Mouse (Mus musculus) embryonic facial prominence, embryonic 10.5 days (tissue): ENCODE results near the gene Smg9. TPM values are rescaled to one million over a fixed set of nuclear protein-coding genes. Genes with fewer than 3 reads are reported as not detected.

Experiments
- DNase-seq: peaks from one replicate; pipeline ENCODE4 v3.0.0-alpha.2; 2017; ENCODE audit warnings: low spot score
- H3K27ac ChIP-seq: fragments of 300-500 bp; sonication (generic); replicated peaks from 2 replicates; pipeline ENCODE4 v1.5.1; 2016; ENCODE audit warnings: mild to moderate bottlenecking
- H3K27me3 ChIP-seq: fragments of 300-500 bp; sonication (generic); replicated peaks from 2 replicates; pipeline ENCODE4 v1.6.1; 2016; ENCODE audit warnings: low read depth, mild to moderate bottlenecking; ENCODE audit not compliant: poor library complexity, severe bottlenecking
- H3K36me3 ChIP-seq: fragments of 300-500 bp; sonication (generic); replicated peaks from 2 replicates; pipeline ENCODE4 v1.6.1; 2016; ENCODE audit warnings: mild to moderate bottlenecking, moderate library complexity
- H3K4me1 ChIP-seq: fragments of 300-500 bp; sonication (generic); 2 replicates; pipeline ENCODE4 v1.6.1; 2016
- H3K4me3 ChIP-seq: fragments of 300-500 bp; sonication (generic); 2 replicates; pipeline ENCODE4 v1.5.1; 2016; ENCODE audit warnings: mild to moderate bottlenecking, moderate library complexity
- H3K9me3 ChIP-seq: fragments of 300-500 bp; sonication (generic); 2 replicates; pipeline ENCODE4 v1.6.1; 2016; ENCODE audit warnings: mild to moderate bottlenecking
- WGBS: fragments of 180-500 bp; shearing (Covaris S2); methylation state at CpG from one replicate; pipeline ENCODE4 v1.1.7; 2016; 5-methylcytosine and 5-hydroxymethylcytosine counted together
- polyA plus RNA-seq: library from polyadenylated mRNA; unstranded; fragments of >200 nt; fragmentation: Nextera tagmentation; extraction: Ambion mirVana; gene quantifications from 2 replicates; pipeline ENCODE4 v1.2.1, GENCODE M21; 2016

Smg9 gene
- polyA plus RNA-seq, result 25.8 and 26.3 TPM in 2 replicates

DNA sequence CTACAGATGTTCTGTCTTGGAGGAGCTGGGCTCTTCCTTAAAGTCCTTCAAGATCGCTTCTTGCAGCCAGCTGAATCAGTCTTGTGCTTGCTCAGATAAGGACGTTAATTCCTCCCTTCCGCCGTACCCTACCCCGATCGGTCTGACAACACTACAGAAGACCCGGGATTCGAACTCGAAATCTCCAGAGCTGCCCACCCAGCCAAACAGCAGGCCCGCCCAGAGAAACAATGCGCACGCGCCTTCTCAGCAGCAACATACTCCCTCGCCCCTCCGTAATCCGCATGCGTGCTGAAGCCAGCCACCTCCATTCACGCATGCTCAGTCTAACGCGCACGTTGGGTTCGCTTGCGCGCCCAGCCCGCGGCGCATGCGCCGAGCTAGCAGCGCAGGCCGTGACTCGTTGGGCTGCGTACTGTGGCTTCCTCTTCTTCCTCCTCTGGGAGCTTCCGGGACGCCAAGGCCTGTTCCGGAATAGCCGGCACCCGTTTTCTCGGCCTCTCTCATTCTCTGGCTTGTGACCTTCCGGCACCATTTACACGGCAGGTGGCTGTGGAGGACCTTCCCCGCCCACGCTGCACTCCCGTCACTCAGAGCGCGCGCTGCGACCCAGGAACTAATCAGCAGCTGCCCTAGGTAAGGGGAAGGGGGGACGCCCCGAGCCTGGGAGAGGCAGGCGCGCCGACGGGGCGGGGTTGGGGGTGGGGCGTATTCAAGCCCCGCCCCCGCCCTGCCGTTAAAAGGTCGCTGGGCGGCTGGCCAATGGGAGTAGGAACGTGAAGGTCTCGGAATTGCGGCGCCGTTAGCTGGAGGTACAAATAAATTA, at the start of gene Smg9:
Smg9 (plus strand) TSS at position 364 of the 826 bp plus-strand sequence.
- Histone ChIP-seq H3K4me3 (peak within 1 kb of the TSS; percentile 73), H3K27ac (peak within 1 kb of the TSS; percentile 96), H3K4me1 (peaks cover 8% of the 10 kb centered on the region), H3K36me3 (peaks cover 35% of the 10 kb centered on the region), H3K27me3 (no peaks in the 10 kb centered on the region), H3K9me3 (peaks cover 10% of the 10 kb centered on the region; the same call in 1 of the 2 replicates)
- 2% methylated on average over 66 of the region's 66 CpGs for WGBS
- DNase-seq, result peak; percentile 98

DNA sequence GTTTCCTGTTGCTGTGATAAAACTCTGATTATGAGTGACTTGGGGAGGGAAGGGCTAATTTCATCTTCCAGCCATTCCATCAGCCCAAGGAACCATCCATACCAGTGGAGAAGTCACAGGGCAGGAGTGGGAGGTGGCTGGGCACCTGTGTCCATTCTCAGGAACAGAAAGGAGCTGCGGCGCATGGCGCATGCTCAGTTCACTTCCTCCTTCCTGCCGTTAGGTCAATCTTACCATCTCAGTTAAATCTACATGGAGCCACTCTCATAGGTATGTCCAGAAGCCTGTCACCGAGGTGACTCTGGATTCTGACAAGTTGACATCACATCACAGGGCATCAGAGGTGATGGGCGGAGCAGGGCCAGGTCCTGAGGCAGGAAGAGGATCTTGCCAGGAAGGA, 43.8 kb upstream of the Smg9 start:
- no peaks in the 10 kb centered on the region for H3K36me3 ChIP-seq
- H3K27ac ChIP-seq, result no peak overlapping the region
- 83% methylated on average over 6 of the region's 6 CpGs for WGBS
- peaks cover 10% of the 10 kb centered on the region; the same call in 1 of the 2 replicates for H3K9me3 ChIP-seq
- DNase-seq, result no peak
- H3K27me3 ChIP-seq, result 0 out of 2 replicates have a peak, but pooled peaks cover 7% of the 10 kb centered on the region
- H3K4me1 ChIP-seq, result no peaks in the 10 kb centered on the region
- no peak overlapping the region for H3K4me3 ChIP-seq

DNA sequence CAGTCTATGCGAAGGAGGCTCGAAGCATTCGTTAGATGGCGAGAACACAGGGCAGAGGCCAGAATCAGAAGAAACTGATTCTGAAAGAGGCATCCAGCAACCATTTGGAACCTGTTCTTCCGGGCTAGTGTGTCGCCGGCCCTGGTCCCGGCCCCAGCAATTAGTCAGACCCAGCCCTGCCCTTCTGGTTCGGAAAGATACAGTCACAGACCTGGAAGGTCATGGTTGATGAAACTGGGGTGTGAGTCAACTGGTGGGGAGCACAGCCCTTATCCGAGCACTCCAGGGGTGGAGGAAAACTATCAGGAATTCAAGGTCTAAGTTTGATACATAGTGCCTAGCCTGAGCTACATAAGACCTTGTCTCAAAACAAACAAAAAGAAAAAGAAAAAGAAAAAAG, 43.3 kb upstream of the Smg9 start:
- H3K4me1 ChIP-seq, result no peaks in the 10 kb centered on the region
- H3K27ac ChIP-seq, result no peak overlapping the region
- no peaks in the 10 kb centered on the region for H3K36me3 ChIP-seq
- DNase-seq, result no peak
- 82% methylated on average over 10 of the region's 10 CpGs for WGBS
- 0 out of 2 replicates have a peak, but pooled peaks cover 7% of the 10 kb centered on the region for H3K27me3 ChIP-seq
- H3K4me3 ChIP-seq, result no peak overlapping the region
- H3K9me3 ChIP-seq, result peaks cover 11% of the 10 kb centered on the region; the same call in 1 of the 2 replicates

DNA sequence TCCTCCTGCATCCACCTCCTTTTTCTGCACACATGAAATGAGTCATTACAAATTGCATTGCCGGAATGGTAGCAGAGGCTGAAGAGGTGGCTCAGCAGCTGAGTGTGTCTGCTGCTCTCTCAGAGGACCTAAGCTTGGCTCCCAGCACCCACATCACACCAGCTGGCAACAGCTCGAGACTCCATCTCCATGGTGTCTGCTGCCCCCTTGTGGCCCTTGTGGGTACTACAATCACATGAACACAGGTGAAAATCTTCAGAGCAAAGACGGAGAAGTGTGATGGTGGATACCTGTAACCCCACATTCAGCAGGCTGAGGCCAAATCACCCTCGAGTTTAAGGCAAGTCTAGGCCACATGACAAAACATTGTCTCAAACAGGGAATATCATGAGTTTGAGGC, 41.5 kb upstream of the Smg9 start:
- H3K36me3 ChIP-seq, result no peaks in the 10 kb centered on the region
- H3K4me1 ChIP-seq, result no peaks in the 10 kb centered on the region
- DNase-seq, result no peak
- H3K9me3 ChIP-seq, result peaks cover 12% of the 10 kb centered on the region; the same call in 1 of the 2 replicates
- WGBS, result 53% methylated on average over 4 of the region's 4 CpGs
- H3K27me3 ChIP-seq, result 0 out of 2 replicates have a peak, but pooled peaks cover under 1% of the 10 kb centered on the region
- H3K4me3 ChIP-seq, result no peak overlapping the region
- H3K27ac ChIP-seq, result no peak overlapping the region

DNA sequence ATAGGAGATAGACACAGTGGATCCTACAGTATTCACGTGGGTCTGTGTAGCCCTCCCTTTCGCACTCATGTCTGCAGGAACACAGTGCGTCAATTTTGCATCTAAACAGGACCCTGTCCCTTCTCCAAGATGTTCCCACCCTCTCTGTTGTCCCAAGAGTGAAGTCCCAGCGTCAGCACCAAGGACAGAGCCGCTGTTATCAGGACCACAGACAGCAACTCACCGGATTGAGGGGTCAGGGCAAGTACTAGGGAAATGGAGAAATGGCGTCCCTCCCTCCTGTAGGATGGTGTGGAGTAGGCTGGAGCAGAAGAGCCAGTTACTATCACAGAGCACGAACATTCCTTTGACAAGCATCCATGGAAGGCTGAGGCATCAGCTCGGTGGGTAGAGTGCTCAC, 40.1 kb upstream of the Smg9 start:
- no peak overlapping the region for H3K4me3 ChIP-seq
- no peak overlapping the region for H3K27ac ChIP-seq
- WGBS, result 29% methylated on average over 9 of the region's 9 CpGs
- H3K27me3 ChIP-seq, result no peaks in the 10 kb centered on the region
- DNase-seq, result peak; percentile 72
- H3K4me1 ChIP-seq, result no peaks in the 10 kb centered on the region
- H3K9me3 ChIP-seq, result peaks cover 12% of the 10 kb centered on the region; the same call in 1 of the 2 replicates
- H3K36me3 ChIP-seq, result no peaks in the 10 kb centered on the region

DNA sequence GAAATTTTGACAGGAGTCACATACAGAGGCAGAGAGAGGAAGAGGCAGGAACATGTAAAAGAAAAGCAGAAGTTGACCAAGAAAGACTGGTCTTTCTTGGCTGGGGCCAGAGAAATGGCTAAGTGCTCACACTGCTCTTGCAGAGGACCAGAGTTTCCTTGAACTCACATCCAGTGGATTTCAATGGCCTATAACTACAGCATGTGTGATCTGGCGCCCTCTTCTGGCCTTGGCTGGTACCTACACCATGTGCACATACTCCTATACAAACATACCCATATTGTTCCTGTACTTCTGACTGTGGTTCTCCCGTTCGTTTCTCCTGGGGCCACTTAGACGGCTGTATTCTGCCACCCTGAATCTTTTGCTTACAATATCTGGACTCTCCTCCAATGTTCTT, 38.4 kb upstream of the Smg9 start:
- Histone ChIP-seq H3K27ac (no peak overlapping the region), H3K36me3 (no peaks in the 10 kb centered on the region), H3K9me3 (peaks cover 12% of the 10 kb centered on the region; the same call in 1 of the 2 replicates), H3K27me3 (no peaks in the 10 kb centered on the region), H3K4me3 (no peak overlapping the region), H3K4me1 (no peaks in the 10 kb centered on the region)
- DNase-seq, result no peak
- WGBS, result 67% methylated on average over 4 of the region's 4 CpGs

DNA sequence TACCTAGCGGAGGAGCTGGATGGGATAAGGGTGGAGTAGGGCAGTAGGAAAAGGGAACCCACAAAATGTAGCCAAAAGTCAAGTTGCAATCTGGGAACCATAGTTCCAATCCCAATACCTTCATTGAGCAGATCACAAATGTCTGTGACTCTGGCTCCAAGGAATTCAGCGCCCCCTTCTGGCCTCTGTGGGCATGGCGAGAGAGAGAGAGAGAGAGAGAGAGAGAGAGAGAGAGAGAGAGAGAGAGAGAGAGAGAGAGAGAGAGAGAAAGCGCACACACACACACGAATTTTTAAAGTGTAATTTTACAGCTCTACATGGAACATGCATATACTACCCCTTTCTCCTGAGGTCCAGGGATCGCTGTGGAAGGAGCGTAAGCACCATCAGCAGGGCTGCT, 36.2 kb upstream of the Smg9 start:
- DNase-seq, result peak; percentile 53
- Histone ChIP-seq H3K27ac (no peak overlapping the region), H3K27me3 (no peaks in the 10 kb centered on the region), H3K4me1 (no peaks in the 10 kb centered on the region), H3K4me3 (no peak overlapping the region), H3K36me3 (no peaks in the 10 kb centered on the region), H3K9me3 (peaks cover 3% of the 10 kb centered on the region; the same call in 1 of the 2 replicates)
- 25% methylated on average over 7 of the region's 7 CpGs for whole genome bisulfite sequencing

DNA sequence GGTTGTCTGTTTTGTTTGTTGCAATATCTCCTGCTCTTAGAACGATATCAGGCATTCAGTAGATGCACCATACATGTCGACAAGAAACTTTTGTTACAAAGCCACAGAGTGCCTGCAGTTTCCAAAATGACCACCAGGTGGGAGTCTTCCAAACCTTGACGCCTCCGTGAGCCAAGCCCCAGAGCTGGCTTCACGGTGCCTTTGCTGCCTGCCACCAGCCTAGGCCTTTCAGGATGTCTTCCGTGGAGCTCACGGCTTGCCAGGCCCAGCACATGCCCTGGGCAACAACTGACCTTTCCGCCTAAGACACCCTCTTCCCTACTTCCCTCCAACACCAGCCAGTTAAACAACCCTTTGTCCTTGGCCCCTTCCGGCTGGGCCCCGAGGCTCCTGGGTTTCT, 34.6 kb upstream of the Smg9 start:
- Histone ChIP-seq H3K27me3 (no peaks in the 10 kb centered on the region), H3K27ac (peak overlapping the region; percentile 44; the same call in 1 of the 2 replicates), H3K4me3 (no peak overlapping the region), H3K4me1 (no peaks in the 10 kb centered on the region), H3K36me3 (no peaks in the 10 kb centered on the region), H3K9me3 (peaks cover 3% of the 10 kb centered on the region; the same call in 1 of the 2 replicates)
- 21% methylated on average over 10 of the region's 10 CpGs for WGBS
- DNase-seq, result peak; percentile 83

DNA sequence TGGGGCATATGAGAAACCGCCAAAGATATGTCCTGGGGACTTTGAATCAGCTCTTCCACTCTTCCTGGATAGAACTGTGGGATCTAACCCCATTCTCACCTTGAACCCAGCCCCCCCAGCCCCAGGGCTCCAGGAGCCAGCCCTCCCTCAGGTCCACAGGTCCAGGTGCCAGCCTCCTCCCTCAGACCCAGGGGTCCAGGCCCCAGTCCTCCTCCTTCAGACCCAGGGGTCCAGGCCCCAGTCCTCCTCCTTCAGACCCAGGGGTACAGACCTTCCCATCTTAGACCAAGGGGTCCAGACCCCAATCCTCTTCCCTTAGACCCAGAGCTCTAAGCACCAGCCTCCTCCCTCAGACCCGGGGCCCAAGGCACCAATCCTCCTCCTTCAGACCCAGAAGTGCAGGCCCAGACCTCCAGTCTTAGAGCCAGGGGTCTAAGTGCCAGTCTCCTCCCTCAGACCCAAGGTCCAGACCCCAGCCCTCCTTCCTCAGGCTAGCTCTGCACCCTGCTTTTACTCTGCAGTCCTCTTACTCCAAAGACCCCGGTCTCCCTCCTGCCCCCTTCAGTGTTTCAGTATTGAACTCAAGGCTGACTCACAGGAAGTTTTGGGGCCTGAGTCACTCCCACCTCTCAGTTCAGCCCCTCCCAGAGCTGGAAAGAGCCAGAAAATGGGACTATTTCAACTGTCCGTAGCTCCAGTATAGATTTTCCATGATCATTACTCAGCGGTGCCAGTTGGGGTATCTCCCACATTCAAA, 34.0 kb upstream of the Smg9 start:
- peak overlapping the region; percentile 44; the same call in 1 of the 2 replicates for H3K27ac ChIP-seq
- H3K36me3 ChIP-seq, result no peaks in the 10 kb centered on the region
- H3K4me3 ChIP-seq, result no peak overlapping the region
- peaks cover 3% of the 10 kb centered on the region; the same call in 1 of the 2 replicates for H3K9me3 ChIP-seq
- WGBS, result 74% methylated on average over 5 of the region's 5 CpGs
- H3K4me1 ChIP-seq, result peaks cover 6% of the 10 kb centered on the region
- no peak for DNase-seq
- H3K27me3 ChIP-seq, result 0 out of 2 replicates have a peak, but pooled peaks cover 5% of the 10 kb centered on the region

DNA sequence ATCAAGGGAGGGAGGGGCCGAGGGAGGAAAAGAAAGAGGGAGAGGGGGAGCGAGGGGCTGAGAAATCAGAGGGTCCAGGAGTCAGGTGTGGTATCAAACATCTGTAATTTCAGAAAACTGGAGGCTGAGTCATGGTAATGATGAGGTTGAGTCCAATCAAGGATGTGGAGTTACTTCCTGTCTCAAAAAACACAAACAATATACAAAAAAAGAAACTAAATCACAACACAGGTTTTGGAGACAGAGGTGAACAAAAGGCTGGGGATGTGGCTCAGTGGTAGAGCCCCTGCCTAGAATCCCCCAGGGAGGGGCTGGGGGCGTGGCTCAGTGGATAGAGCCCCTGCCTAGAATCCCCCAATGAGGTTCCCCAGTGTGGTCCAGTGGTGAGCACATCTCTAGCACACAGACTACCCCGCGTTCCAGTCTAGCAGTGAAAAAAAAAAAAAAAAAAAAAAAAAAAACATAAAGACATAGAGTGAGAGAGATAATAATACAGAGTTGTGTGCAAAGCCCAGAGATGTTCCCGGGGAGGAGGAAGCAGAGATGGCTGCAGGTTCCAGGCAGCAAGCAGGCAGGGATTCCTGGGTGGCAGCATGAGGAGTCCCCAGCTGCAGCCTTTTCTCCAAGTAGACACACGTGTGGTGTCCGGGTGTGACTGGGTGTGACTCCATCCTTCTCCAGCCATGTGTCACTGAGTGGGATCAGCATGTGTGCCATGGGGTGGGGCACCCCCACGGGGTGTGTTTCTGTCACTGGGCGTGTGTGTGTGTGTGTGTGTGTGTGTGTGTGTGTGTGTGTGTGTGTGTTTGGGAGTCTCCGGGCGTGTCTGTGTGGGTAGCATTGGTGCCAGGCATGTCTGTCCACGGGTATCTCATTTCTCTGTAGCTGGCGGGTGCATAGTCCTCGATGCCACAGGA, 32.4 kb upstream of the Smg9 start:
- WGBS, result 80% methylated on average over 15 of the region's 15 CpGs
- DNase-seq, result no peak
- H3K27ac ChIP-seq, result no peak overlapping the region
- H3K4me3 ChIP-seq, result no peak overlapping the region
- H3K27me3 ChIP-seq, result 0 out of 2 replicates have a peak, but pooled peaks cover 5% of the 10 kb centered on the region
- H3K9me3 ChIP-seq, result no peaks in the 10 kb centered on the region
- peaks cover 6% of the 10 kb centered on the region for H3K4me1 ChIP-seq
- H3K36me3 ChIP-seq, result no peaks in the 10 kb centered on the region

DNA sequence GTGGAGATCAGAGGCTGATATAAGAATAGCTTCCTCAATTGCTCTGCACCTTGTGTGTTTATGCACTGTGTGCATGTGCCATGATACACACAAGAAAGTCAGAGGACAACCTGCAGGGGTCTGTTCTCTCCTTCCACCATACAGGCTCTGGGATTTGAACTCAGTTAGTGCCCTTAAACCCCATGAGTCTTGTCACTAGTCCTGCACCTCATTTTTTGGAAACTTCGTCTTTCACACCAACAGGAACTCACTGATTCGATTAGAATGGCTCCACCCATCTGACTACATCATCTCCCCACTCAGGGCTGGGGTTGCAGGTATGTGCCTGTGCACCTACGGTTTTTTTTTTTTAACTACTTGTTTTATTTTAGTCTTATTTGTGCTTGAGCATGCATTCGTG, 31.2 kb upstream of the Smg9 start:
- H3K9me3 ChIP-seq, result no peaks in the 10 kb centered on the region
- H3K27ac ChIP-seq, result no peak overlapping the region
- H3K27me3 ChIP-seq, result peaks cover 5% of the 10 kb centered on the region; the same call in 1 of the 2 replicates
- WGBS, result 71% methylated on average over 4 of the region's 4 CpGs
- DNase-seq, result no peak
- no peak overlapping the region for H3K4me3 ChIP-seq
- H3K36me3 ChIP-seq, result no peaks in the 10 kb centered on the region
- H3K4me1 ChIP-seq, result peaks cover 12% of the 10 kb centered on the region

DNA sequence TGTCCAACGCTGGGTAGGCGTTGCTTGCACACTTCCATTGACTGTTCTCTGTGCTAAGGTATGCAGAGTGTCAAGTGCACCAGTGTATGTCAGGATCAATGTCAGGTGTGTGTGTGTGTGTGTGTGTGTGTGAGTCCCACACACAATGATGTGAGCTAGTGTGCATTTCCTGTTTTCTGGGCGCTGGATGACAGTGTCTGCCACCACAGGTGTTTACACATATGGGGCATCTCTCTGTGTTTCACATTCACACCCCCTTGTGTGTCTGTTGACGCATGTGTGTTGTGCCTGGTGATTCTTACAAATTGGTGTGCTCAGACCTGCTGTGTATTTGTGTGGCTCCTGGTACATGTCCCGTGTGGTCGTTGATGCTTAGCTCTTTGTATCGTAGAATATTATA, 30.5 kb upstream of the Smg9 start:
- H3K4me1 ChIP-seq, result peaks cover 19% of the 10 kb centered on the region
- H3K4me3 ChIP-seq, result no peak overlapping the region
- no peak overlapping the region for H3K27ac ChIP-seq
- 87% methylated on average over 7 of the region's 7 CpGs for WGBS
- H3K27me3 ChIP-seq, result peaks cover 5% of the 10 kb centered on the region; the same call in 1 of the 2 replicates
- H3K9me3 ChIP-seq, result no peaks in the 10 kb centered on the region
- no peaks in the 10 kb centered on the region for H3K36me3 ChIP-seq
- DNase-seq, result no peak
